Comparison of ENCODE assay signal across 15 mouse cellular contexts in genomic region chr9:99531865-99532264, GRCm38 (mm10).
"Had no signal": no experiment of that assay in that cellular context is flagged by ENCODE, and none has a peak within 500 bp of the region (broad histone marks: within the 10 kb centered on the region; RNA-seq: fewer than 3 reads in every experiment).

No protein-coding gene starts in this region.

- H3K27me3 ChIP-seq: neural tube, embryonic 15.5 days; stomach, embryonic 15.5 days had no signal

- H3K4me2 ChIP-seq: neural tube, embryonic 15.5 days; stomach, embryonic 15.5 days had no signal

- H3K27ac ChIP-seq: neural tube, embryonic 15.5 days; stomach, embryonic 15.5 days; stomach, postnatal 0 days had no signal

- H3K9me3 ChIP-seq: neural tube, embryonic 15.5 days; stomach, embryonic 15.5 days had no signal

- H3K4me1 ChIP-seq: neural tube, embryonic 15.5 days; stomach, embryonic 15.5 days had no signal

- DNase-seq: retina, postnatal 1 day; right cerebral cortex, adult 18-20 months; right cerebral cortex, postnatal 14 days; right cerebral cortex, postnatal 25 days; right cerebral cortex, postnatal 4 days; spleen, adult 18-20 months; thymus, adult 18-20 months; thymus, adult 2 months; thymus, postnatal 14 days; thymus, postnatal 25 days; thymus, postnatal 36 days; thymus, postnatal 4 days had no signal

- H3K9ac ChIP-seq: neural tube, embryonic 15.5 days; stomach, embryonic 15.5 days had no signal

- H3K4me3 ChIP-seq: neural tube, embryonic 15.5 days; stomach, embryonic 15.5 days had no signal
